Mouse (Mus musculus): ENCODE measurements around the gene Kat6b. TPM values are rescaled to one million over a fixed set of nuclear protein-coding genes. Genes with fewer than 3 reads are reported as not detected.

The Kat6b gene
- polyA plus RNA-seq, 1 experiment from 2014 or later: 23.7 TPM

- peak overlapping the region; percentile 12; the same call in 1 of the 2 replicates for H3K9ac ChIP-seq
- peak overlapping the region; percentile 54 for H3K4me2 ChIP-seq
- H3K27ac ChIP-seq: no peak overlapping the region
- peaks cover 15% of the 10 kb centered on the region; the same call in 1 of the 2 replicates for H3K4me1 ChIP-seq
- H3K36me3 ChIP-seq (replicated peaks): no peaks in the 10 kb centered on the region
- no peak; the same call in 1 of the 2 replicates for ATAC-seq (replicated peaks)
- H3K4me3 ChIP-seq: peak overlapping the region; percentile 29
- WGBS: 10% methylated on average over 49 of the region's 49 CpGs
- peaks cover 14% of the 10 kb centered on the region for H3K27me3 ChIP-seq (replicated peaks)
- no peaks in the 10 kb centered on the region for H3K9me3 ChIP-seq
These were observed 205.4 kb downstream of the Kat6b start for GRCm38 (mm10) chr14:21686376-21687279.

GRCm38 (mm10) chr14:21691070-21691469 is 209.8 kb downstream of the Kat6b start:
- WGBS: 91% methylated on average over 3 of the region's 3 CpGs
- no peak for ATAC-seq (replicated peaks)
- Histone ChIP-seq H3K36me3 (replicated peaks) (no peaks in the 10 kb centered on the region), H3K4me2 (no peak overlapping the region), H3K9me3 (no peaks in the 10 kb centered on the region), H3K4me1 (peaks cover 8% of the 10 kb centered on the region; the same call in 1 of the 2 replicates), H3K27me3 (replicated peaks) (peaks cover 12% of the 10 kb centered on the region), H3K9ac (no peak overlapping the region), H3K4me3 (no peak overlapping the region), H3K27ac (no peak overlapping the region)

GRCm38 (mm10) chr14:21695020-21695419 is 213.8 kb downstream of the Kat6b start:
- Histone ChIP-seq H3K9me3 (no peaks in the 10 kb centered on the region), H3K36me3 (replicated peaks) (no peaks in the 10 kb centered on the region), H3K4me2 (no peak overlapping the region), H3K9ac (no peak overlapping the region), H3K4me3 (no peak overlapping the region), H3K4me1 (no peaks in the 10 kb centered on the region), H3K27me3 (replicated peaks) (no peaks in the 10 kb centered on the region), H3K27ac (no peak overlapping the region)
- 83% methylated on average over 6 of the region's 6 CpGs for WGBS
- ATAC-seq (replicated peaks): no peak

- Histone ChIP-seq H3K4me1 (no peaks in the 10 kb centered on the region), H3K27ac (no peak overlapping the region), H3K9me3 (no peaks in the 10 kb centered on the region), H3K36me3 (replicated peaks) (no peaks in the 10 kb centered on the region), H3K9ac (no peak overlapping the region), H3K4me3 (no peak overlapping the region), H3K4me2 (no peak overlapping the region), H3K27me3 (replicated peaks) (no peaks in the 10 kb centered on the region)
- WGBS: 82% methylated on average over 7 of the region's 7 CpGs
- no peak for ATAC-seq (replicated peaks)
These were observed 215.1 kb downstream of the Kat6b start for GRCm38 (mm10) chr14:21696186-21696830.

GRCm38 (mm10) chr14:21702691-21703090 is 221.5 kb downstream of the Kat6b start:
- 90% methylated on average over 8 of the region's 8 CpGs for WGBS

GRCm38 (mm10) chr14:21703255-21703654 is 222.0 kb downstream of the Kat6b start:
- H3K4me3 ChIP-seq: no peak overlapping the region

More at GRCm38 (mm10) chr14:21702691-21703090, 221.5 kb downstream of the Kat6b start:
- no peak overlapping the region for H3K9ac ChIP-seq
- H3K4me1 ChIP-seq: peaks cover 5% of the 10 kb centered on the region; the same call in 1 of the 2 replicates
- no peak overlapping the region for H3K4me2 ChIP-seq
- no peak overlapping the region for H3K4me3 ChIP-seq
- no peaks in the 10 kb centered on the region for H3K9me3 ChIP-seq
- no peaks in the 10 kb centered on the region for H3K36me3 ChIP-seq (replicated peaks)
- H3K27me3 ChIP-seq (replicated peaks): no peaks in the 10 kb centered on the region
- ATAC-seq (replicated peaks): no peak
- H3K27ac ChIP-seq: no peak overlapping the region

GRCm38 (mm10) chr14:21705462-21705861 is 224.2 kb downstream of the Kat6b start:
- 92% methylated on average over 2 of the region's 2 CpGs for WGBS
- no peaks in the 10 kb centered on the region for H3K9me3 ChIP-seq
- H3K4me3 ChIP-seq: no peak overlapping the region
- H3K4me1 ChIP-seq: peaks cover 5% of the 10 kb centered on the region; the same call in 1 of the 2 replicates
- H3K4me2 ChIP-seq: no peak overlapping the region
- H3K36me3 ChIP-seq (replicated peaks): no peaks in the 10 kb centered on the region
- H3K9ac ChIP-seq: no peak overlapping the region
- no peaks in the 10 kb centered on the region for H3K27me3 ChIP-seq (replicated peaks)
- no peak for ATAC-seq (replicated peaks)
- no peak overlapping the region for H3K27ac ChIP-seq

More at GRCm38 (mm10) chr14:21703255-21703654, 222.0 kb downstream of the Kat6b start:
- 83% methylated on average over 5 of the region's 5 CpGs for WGBS
- no peak for ATAC-seq (replicated peaks)
- H3K27ac ChIP-seq: no peak overlapping the region
- H3K27me3 ChIP-seq (replicated peaks): no peaks in the 10 kb centered on the region
- no peaks in the 10 kb centered on the region for H3K9me3 ChIP-seq
- no peak overlapping the region for H3K9ac ChIP-seq
- H3K4me2 ChIP-seq: no peak overlapping the region
- peaks cover 5% of the 10 kb centered on the region; the same call in 1 of the 2 replicates for H3K4me1 ChIP-seq
- no peaks in the 10 kb centered on the region for H3K36me3 ChIP-seq (replicated peaks)

- peak overlapping the region; percentile 53; the same call in 1 of the 2 replicates for H3K27ac ChIP-seq
- 44% methylated on average over 12 of the region's 12 CpGs for WGBS
- no peaks in the 10 kb centered on the region for H3K36me3 ChIP-seq (replicated peaks)
These were observed 225.7 kb downstream of the Kat6b start for GRCm38 (mm10) chr14:21706759-21707571.

GRCm38 (mm10) chr14:21709545-21709944 is 228.3 kb downstream of the Kat6b start:
- H3K9me3 ChIP-seq: no peaks in the 10 kb centered on the region
- ATAC-seq (replicated peaks): no peak
- no peak overlapping the region for H3K4me3 ChIP-seq
- H3K9ac ChIP-seq: no peak overlapping the region
- no peak overlapping the region for H3K4me2 ChIP-seq
- H3K27me3 ChIP-seq (replicated peaks): no peaks in the 10 kb centered on the region
- H3K4me1 ChIP-seq: peaks cover 5% of the 10 kb centered on the region; the same call in 1 of the 2 replicates
- H3K27ac ChIP-seq: no peak overlapping the region
- H3K36me3 ChIP-seq (replicated peaks): no peaks in the 10 kb centered on the region
- 58% methylated on average over 2 of the region's 2 CpGs for WGBS

More at GRCm38 (mm10) chr14:21706759-21707571, 225.7 kb downstream of the Kat6b start:
- H3K4me2 ChIP-seq: no peak overlapping the region
- H3K9me3 ChIP-seq: no peaks in the 10 kb centered on the region
- H3K4me1 ChIP-seq: peaks cover 5% of the 10 kb centered on the region; the same call in 1 of the 2 replicates
- peak; percentile 50 for ATAC-seq (replicated peaks)
- no peak overlapping the region for H3K4me3 ChIP-seq
- no peak overlapping the region for H3K9ac ChIP-seq
- no peaks in the 10 kb centered on the region for H3K27me3 ChIP-seq (replicated peaks)

GRCm38 (mm10) chr14:21711231-21711630 is 230.0 kb downstream of the Kat6b start:
- Histone ChIP-seq H3K36me3 (replicated peaks) (no peaks in the 10 kb centered on the region), H3K27me3 (replicated peaks) (no peaks in the 10 kb centered on the region), H3K9me3 (no peaks in the 10 kb centered on the region), H3K9ac (no peak overlapping the region), H3K27ac (no peak overlapping the region), H3K4me2 (no peak overlapping the region), H3K4me1 (peaks cover 4% of the 10 kb centered on the region; the same call in 1 of the 2 replicates), H3K4me3 (no peak overlapping the region)
- 87% methylated on average over 2 of the region's 2 CpGs for WGBS
- ATAC-seq (replicated peaks): no peak

- no peak for ATAC-seq (replicated peaks)
- WGBS: 76% methylated on average over 5 of the region's 5 CpGs
These were observed 233.3 kb downstream of the Kat6b start, which contains the start of gene Dupd1 for GRCm38 (mm10) chr14:21714486-21714885. TSS of gene Dupd1 (minus strand) at chr14:21714576.

More at GRCm38 (mm10) chr14:21714486-21714885, 233.3 kb downstream of the Kat6b start, which contains the start of gene Dupd1:
- H3K4me2 ChIP-seq: no peak within 1 kb of the TSS
- H3K27me3 ChIP-seq (replicated peaks): no peaks in the 10 kb centered on the region
- no peaks in the 10 kb centered on the region for H3K36me3 ChIP-seq (replicated peaks)
- H3K4me1 ChIP-seq: peaks cover 2% of the 10 kb centered on the region
- H3K9ac ChIP-seq: no peak within 1 kb of the TSS
- no peaks in the 10 kb centered on the region for H3K9me3 ChIP-seq
- H3K4me3 ChIP-seq: no peak within 1 kb of the TSS
- no peak within 1 kb of the TSS for H3K27ac ChIP-seq
